8 mouse cellular contexts compared by ENCODE assay signal in the genomic region with DNA sequence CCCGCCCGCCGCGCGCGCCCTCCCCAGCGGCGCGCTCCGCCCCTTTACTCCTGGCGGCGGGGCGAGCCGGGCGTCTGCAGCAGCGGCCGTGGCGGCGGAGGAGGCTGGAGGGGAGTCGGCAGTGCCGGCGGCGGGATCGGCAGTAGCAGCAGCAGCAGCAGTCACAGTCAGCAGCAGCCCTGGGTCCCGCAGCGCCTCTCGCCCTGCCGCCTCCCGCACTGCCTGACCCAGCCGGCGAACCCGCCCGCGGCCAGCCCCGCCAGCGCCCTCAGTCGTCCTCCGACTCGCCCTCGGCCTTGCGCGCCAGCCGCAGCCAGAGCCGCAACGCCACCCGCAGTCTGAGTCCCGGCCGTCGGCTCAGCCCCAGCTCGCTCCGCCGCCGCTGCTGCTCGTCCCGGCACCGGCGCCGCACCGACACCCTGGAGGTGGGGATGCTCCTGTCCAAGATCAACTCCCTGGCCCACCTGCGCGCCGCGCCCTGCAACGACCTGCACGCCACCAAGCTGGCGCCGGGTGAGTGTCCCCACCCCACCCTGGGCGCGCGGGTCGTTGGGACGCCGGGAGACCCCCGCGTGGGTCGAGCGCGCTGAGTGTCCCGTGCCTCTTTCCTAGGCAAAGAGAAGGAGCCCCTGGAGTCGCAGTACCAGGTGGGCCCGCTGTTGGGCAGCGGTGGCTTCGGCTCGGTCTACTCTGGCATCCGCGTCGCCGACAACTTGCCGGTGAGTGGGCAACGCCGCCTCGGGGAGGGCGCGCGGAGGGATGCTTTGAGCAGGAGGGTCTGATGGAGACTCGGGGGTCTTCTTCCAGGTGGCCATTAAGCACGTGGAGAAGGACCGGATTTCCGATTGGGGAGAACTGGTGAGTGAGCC. TPM values are rescaled to one million over a fixed set of nuclear protein-coding genes. Genes with fewer than 3 reads are reported as not detected.
DNase-seq lines count a peak whose midpoint lies in the region; ATAC-seq lines count a peak whose summit lies in the region.

Gene Pim1 (plus strand): TSS at position 41 of the 869 bp plus-strand sequence.

- peak; percentile 40 to 66 for DNase-seq in left cerebral cortex, adult 8-10 months (ENCODE audit: low spot score in 2 of 2)
- DNase-seq in left cerebral cortex, adult 11 months (ENCODE audit: low spot score): no peak
- peak; percentile 64 for DNase-seq in adrenal gland, postnatal 10 days
- no peak for DNase-seq in ovary, postnatal 36 days (ENCODE audit: low spot score)

- no peaks in the 10 kb centered on the region for H3K36me3 ChIP-seq in forebrain, embryonic 16.5 days (ENCODE audit: control insufficient read depth, insufficient read depth)
- H3K36me3 ChIP-seq in hindbrain, embryonic 13.5 days: peaks cover 11% of the 10 kb centered on the region
- peaks cover 33% of the 10 kb centered on the region for H3K36me3 ChIP-seq in liver, embryonic 16.5 days (ENCODE audit: control insufficient read depth, insufficient read depth)
- H3K36me3 ChIP-seq in neural tube, embryonic 14.5 days (ENCODE audit: control insufficient read depth, insufficient read depth, low read length): peaks cover 7% of the 10 kb centered on the region; the same call in 1 of the 2 replicates

- WGBS in forebrain, embryonic 16.5 days: under 1% methylated on average over 87 of the region's 99 CpGs
- under 1% methylated on average over 51 of the region's 99 CpGs for WGBS in hindbrain, embryonic 13.5 days
- under 1% methylated on average over 89 of the region's 99 CpGs for WGBS in liver, embryonic 16.5 days (ENCODE audit: insufficient replicate concordance)
- WGBS in neural tube, embryonic 14.5 days: under 1% methylated on average over 73 of the region's 99 CpGs

- peak within 1 kb of the TSS; percentile 98 for H3K27ac ChIP-seq in forebrain, embryonic 16.5 days (ENCODE audit: low read length)
- H3K27ac ChIP-seq in hindbrain, embryonic 13.5 days: peak within 1 kb of the TSS; percentile 96
- peak within 1 kb of the TSS; percentile 98 for H3K27ac ChIP-seq in liver, embryonic 16.5 days (ENCODE audit: low read length)
- H3K27ac ChIP-seq in neural tube, embryonic 14.5 days (ENCODE audit: low read depth, low read length): peak within 1 kb of the TSS; percentile 87

- peak; percentile 80 for ATAC-seq in forebrain, embryonic 16.5 days
- ATAC-seq in hindbrain, embryonic 13.5 days (ENCODE audit: low FRiP score): peak; percentile 67
- peak; percentile 33 for ATAC-seq in liver, embryonic 16.5 days (ENCODE audit: low read depth)
- peak; percentile 78 for ATAC-seq in neural tube, embryonic 14.5 days (ENCODE audit: low read depth)

- peak within 1 kb of the TSS; percentile 90 for H3K9ac ChIP-seq in forebrain, embryonic 16.5 days (replicated peaks; ENCODE audit: low read depth, low read length)
- H3K9ac ChIP-seq in hindbrain, embryonic 13.5 days: peak within 1 kb of the TSS; percentile 94
- H3K9ac ChIP-seq in liver, embryonic 16.5 days (ENCODE audit: low read depth, low read length): peak within 1 kb of the TSS; percentile 100
- peak within 1 kb of the TSS; percentile 84 for H3K9ac ChIP-seq in neural tube, embryonic 14.5 days (replicated peaks; ENCODE audit: low read depth, low read length)

- peaks cover 18% of the 10 kb centered on the region for H3K4me1 ChIP-seq in forebrain, embryonic 16.5 days (replicated peaks; ENCODE audit: control insufficient read depth, insufficient read depth, low read length)
- peaks cover 42% of the 10 kb centered on the region for H3K4me1 ChIP-seq in hindbrain, embryonic 13.5 days (replicated peaks)
- peaks cover 39% of the 10 kb centered on the region for H3K4me1 ChIP-seq in liver, embryonic 16.5 days (ENCODE audit: control insufficient read depth, low read depth, low read length)
- peaks cover 12% of the 10 kb centered on the region for H3K4me1 ChIP-seq in neural tube, embryonic 14.5 days (ENCODE audit: control insufficient read depth, insufficient read depth, low read length)

- H3K27me3 ChIP-seq in forebrain, embryonic 16.5 days (replicated peaks; ENCODE audit: control insufficient read depth, insufficient read depth, low read length): no peaks in the 10 kb centered on the region
- H3K27me3 ChIP-seq in hindbrain, embryonic 13.5 days: no peaks in the 10 kb centered on the region
- H3K27me3 ChIP-seq in liver, embryonic 16.5 days (ENCODE audit: control insufficient read depth, insufficient read depth, low read depth, low read length): no peaks in the 10 kb centered on the region
- no peaks in the 10 kb centered on the region; the same call in 1 of the 2 replicates for H3K27me3 ChIP-seq in neural tube, embryonic 14.5 days (ENCODE audit: control insufficient read depth, insufficient read depth, low read length)

- peak within 1 kb of the TSS; percentile 97 for H3K4me2 ChIP-seq in forebrain, embryonic 16.5 days (ENCODE audit: low read length)
- H3K4me2 ChIP-seq in hindbrain, embryonic 13.5 days: peak within 1 kb of the TSS; percentile 91
- H3K4me2 ChIP-seq in liver, embryonic 16.5 days (ENCODE audit: low read depth, low read length): peak within 1 kb of the TSS; percentile 84
- peak within 1 kb of the TSS; percentile 90 for H3K4me2 ChIP-seq in neural tube, embryonic 14.5 days (ENCODE audit: low read depth, low read length)

- H3K4me3 ChIP-seq in forebrain, embryonic 16.5 days (replicated peaks; ENCODE audit: low read length): peak within 1 kb of the TSS; percentile 90
- H3K4me3 ChIP-seq in hindbrain, embryonic 13.5 days: peak within 1 kb of the TSS; percentile 70
- H3K4me3 ChIP-seq in liver, embryonic 16.5 days (ENCODE audit: low read depth, low read length): peak within 1 kb of the TSS; percentile 96
- H3K4me3 ChIP-seq in neural tube, embryonic 14.5 days (ENCODE audit: low read depth, low read length): peak within 1 kb of the TSS; percentile 90

- no peaks in the 10 kb centered on the region for H3K9me3 ChIP-seq in forebrain, embryonic 16.5 days (ENCODE audit: control insufficient read depth, low read length)
- no peaks in the 10 kb centered on the region for H3K9me3 ChIP-seq in hindbrain, embryonic 13.5 days
- H3K9me3 ChIP-seq in liver, embryonic 16.5 days (replicated peaks; ENCODE audit: control insufficient read depth, low read length): no peaks in the 10 kb centered on the region
- no peaks in the 10 kb centered on the region for H3K9me3 ChIP-seq in neural tube, embryonic 14.5 days (ENCODE audit: control insufficient read depth, low read length)

RNA-seq across cellular contexts. Expression of gene Pim1, which starts in this region (rescaled TPM):
- 1 to 10 TPM; 4.3 to 6.0 (median 5.1) TPM for total RNA-seq in left cerebral cortex, adult 8-10 months (2022)
- 100 to 1,000 TPM in 1 of 2 experiments, 10 to 100 TPM in 1; 73.4 to 104 TPM for total RNA-seq in adrenal gland, postnatal 10 days (2021)
- polyA plus RNA-seq in forebrain, embryonic 16.5 days (2015; fragmentation: Nextera tagmentation; extraction: Ambion mirVana): 11.4 and 11.8 TPM in 2 replicates
- polyA plus RNA-seq in hindbrain, embryonic 13.5 days (2015; fragmentation: Nextera tagmentation; extraction: Ambion mirVana): 12.7 and 13.8 TPM in 2 replicates
- polyA plus RNA-seq in liver, embryonic 16.5 days (2015; fragmentation: Nextera tagmentation; extraction: Ambion mirVana): 74.7 and 80.0 TPM in 2 replicates
- 7.6 TPM in 2 replicates for polyA plus RNA-seq in neural tube, embryonic 14.5 days (2014; fragmentation: Nextera tagmentation; extraction: Ambion mirVana)

Comparison
In these comparisons a context has a peak if more than half of its experiments do, and no peak if none do; other contexts are left out.
1. RNA of gene Pim1 (total RNA-seq): 73.4 to 104 TPM in adrenal gland, postnatal 10 days; 4.3 to 6.0 TPM in left cerebral cortex, adult 8-10 months; every median in the first group is over 10 times any median in the second.
2. DNase-seq: peak in left cerebral cortex, adult 8-10 months (2 of 2) and adrenal gland, postnatal 10 days (single experiment); none in left cerebral cortex, adult 11 months (single experiment) and ovary, postnatal 36 days (single experiment).
3. Peak in every context shown above with its lines, with median percentiles within 50 percentile points of each other: ATAC-seq, H3K27ac ChIP-seq, H3K4me2 ChIP-seq, H3K4me3 ChIP-seq and H3K9ac ChIP-seq.